ENCODE assay signal across 26 mouse cellular contexts in genomic region chr14:96461756-96462155, GRCm38 (mm10). TPM values are rescaled to one million over a fixed set of nuclear protein-coding genes. Genes with fewer than 3 reads are reported as not detected.
DNase-seq lines count a peak whose midpoint lies in the region; ATAC-seq and TF ChIP-seq lines count a peak whose summit lies in the region.
"Had no signal": no experiment of that assay in that cellular context is flagged by ENCODE, and none has a peak within 500 bp of the region (broad histone marks: within the 10 kb centered on the region; RNA-seq: fewer than 3 reads in every experiment).

No protein-coding gene starts in this region.

- peak; percentile 22 for DNase-seq in forebrain, embryonic 14.5 days (ENCODE audit: low spot score)
- no peak for DNase-seq in forebrain, embryonic 11.5 days (ENCODE audit: low spot score)
- DNase-seq in brain, adult 2 months (ENCODE audit: low read depth, low spot score) = peak; percentile 21
- DNase-seq in layer of hippocampus, adult 2 months (ENCODE audit: low spot score in 2 of 2) = peak; percentile 22 to 28
- DNase-seq in layer of hippocampus, postnatal 36 days = peak; percentile 9 to 10
- DNase-seq in heart, postnatal 25 days (ENCODE audit: low spot score) = no peak
- DNase-seq: adrenal gland, postnatal 25 days; cerebellum, adult 11-12 months; cerebellum, adult 9-10 months; embryo, embryonic 11 days; heart, adult 18-20 months; heart, postnatal 14 days had no signal

- ATAC-seq in forebrain, embryonic 14.5 days = no peak
- no peak for ATAC-seq in forebrain, embryonic 11.5 days (replicated peaks; ENCODE audit: low FRiP score)
- ATAC-seq: activated CD4-positive, CD25-positive, alpha-beta regulatory T cell, adult 4 months; intestine, embryonic 15.5 days; Patski had no signal

- no peaks in the 10 kb centered on the region for H3K9me3 ChIP-seq in forebrain, embryonic 14.5 days (replicated peaks; ENCODE audit: control insufficient read depth, low read length)
- H3K9me3 ChIP-seq in forebrain, embryonic 11.5 days (ENCODE audit: control insufficient read depth, low read length) = no peaks in the 10 kb centered on the region
- H3K9me3 ChIP-seq: embryonic facial prominence, embryonic 12.5 days; forebrain, embryonic 12.5 days; heart, embryonic 10.5 days; hindbrain, embryonic 10.5 days; intestine, embryonic 15.5 days had no signal

- TF ChIP-seq CTCF in layer of hippocampus, adult 2 months (conservative IDR thresholded peaks at IDR 0.05) = no peak

- H3K4me1 ChIP-seq in forebrain, embryonic 14.5 days (ENCODE audit: control insufficient read depth, insufficient read depth, low read length) = no peaks in the 10 kb centered on the region
- H3K4me1 ChIP-seq in forebrain, embryonic 11.5 days (replicated peaks; ENCODE audit: control insufficient read depth, insufficient read depth, low read length) = no peaks in the 10 kb centered on the region
- H3K4me1 ChIP-seq: embryonic facial prominence, embryonic 12.5 days; forebrain, embryonic 12.5 days; heart, embryonic 10.5 days; hindbrain, embryonic 10.5 days; intestine, embryonic 15.5 days had no signal

- H3K27ac ChIP-seq in forebrain, embryonic 14.5 days (ENCODE audit: low read depth, low read length) = no peak overlapping the region
- H3K27ac ChIP-seq in forebrain, embryonic 11.5 days (ENCODE audit: low read depth, low read length) = no peak overlapping the region
- H3K27ac ChIP-seq in layer of hippocampus, adult 2 months = no peak overlapping the region
- H3K27ac ChIP-seq: embryonic facial prominence, embryonic 12.5 days; forebrain, embryonic 12.5 days; heart, embryonic 10.5 days; hindbrain, embryonic 10.5 days; hindbrain, embryonic 14.5 days; intestine, embryonic 15.5 days had no signal

- WGBS in forebrain, embryonic 14.5 days = 71% methylated on average over 2 of the region's 2 CpGs
- WGBS in forebrain, embryonic 11.5 days = 85% methylated on average over 2 of the region's 2 CpGs

- H3K36me3 ChIP-seq in forebrain, embryonic 14.5 days (ENCODE audit: control insufficient read depth, insufficient read depth, low read length) = no peaks in the 10 kb centered on the region
- H3K36me3 ChIP-seq in forebrain, embryonic 11.5 days (ENCODE audit: control insufficient read depth, insufficient read depth, low read length) = no peaks in the 10 kb centered on the region
- H3K36me3 ChIP-seq: embryonic facial prominence, embryonic 12.5 days; forebrain, embryonic 12.5 days; heart, embryonic 10.5 days; hindbrain, embryonic 10.5 days; intestine, embryonic 15.5 days had no signal

- no peaks in the 10 kb centered on the region for H3K27me3 ChIP-seq in forebrain, embryonic 14.5 days (replicated peaks; ENCODE audit: control insufficient read depth, insufficient read depth, low read length)
- H3K27me3 ChIP-seq in forebrain, embryonic 11.5 days (ENCODE audit: control insufficient read depth, insufficient read depth, low read length) = no peaks in the 10 kb centered on the region
- H3K27me3 ChIP-seq: CH12.LX; embryonic facial prominence, embryonic 12.5 days; forebrain, embryonic 12.5 days; intestine, embryonic 15.5 days; Patski had no signal

- intact Hi-C loops in heart, postnatal 25 days (cut with DNase I) = no loop called here

- H3K9ac ChIP-seq in forebrain, embryonic 14.5 days (ENCODE audit: low read length) = no peak overlapping the region
- no peak overlapping the region for H3K9ac ChIP-seq in forebrain, embryonic 11.5 days (ENCODE audit: low read length)
- H3K9ac ChIP-seq: embryonic facial prominence, embryonic 12.5 days; forebrain, embryonic 12.5 days; hindbrain, embryonic 14.5 days; intestine, embryonic 15.5 days had no signal

- H3K4me3 ChIP-seq in forebrain, embryonic 14.5 days (ENCODE audit: low read depth, low read length) = no peak overlapping the region
- no peak overlapping the region for H3K4me3 ChIP-seq in forebrain, embryonic 11.5 days (ENCODE audit: low read depth, low read length)
- H3K4me3 ChIP-seq in layer of hippocampus, adult 2 months = no peak overlapping the region
- H3K4me3 ChIP-seq: embryonic facial prominence, embryonic 12.5 days; forebrain, embryonic 12.5 days; heart, embryonic 10.5 days; hindbrain, embryonic 10.5 days; intestine, embryonic 15.5 days had no signal

- no peak overlapping the region for H3K4me2 ChIP-seq in forebrain, embryonic 14.5 days (ENCODE audit: low read length)
- no peak overlapping the region for H3K4me2 ChIP-seq in forebrain, embryonic 11.5 days (ENCODE audit: low read depth, low read length, severe bottlenecking)
- H3K4me2 ChIP-seq: embryonic facial prominence, embryonic 12.5 days; forebrain, embryonic 12.5 days; hindbrain, embryonic 14.5 days; intestine, embryonic 15.5 days had no signal

RNA-seq across cellular contexts. Expression of gene Klhl1, which starts 57.1 kb away (rescaled TPM):
- 2.0 and 2.9 TPM in 2 replicates for polyA plus RNA-seq in forebrain, embryonic 14.5 days (2014; fragmentation: Nextera tagmentation; extraction: Ambion mirVana)
- 0.15 and 0.21 TPM in 2 replicates for polyA plus RNA-seq in forebrain, embryonic 11.5 days (2014; fragmentation: Nextera tagmentation; extraction: Ambion mirVana)
- total RNA-seq in layer of hippocampus, adult 2 months (2021) = under 1 TPM; 0.72 to 0.74 TPM
- under 1 TPM; 0.62 to 0.63 TPM for total RNA-seq in layer of hippocampus, postnatal 36 days (2021)
- not detected for total RNA-seq in heart, postnatal 25 days (2021)
- total RNA-seq: adrenal gland, adult 18-20 months; adrenal gland, postnatal 25 days; CH12.LX; common myeloid progenitor, adult 5-6 weeks; gastrocnemius, adult 8-10 months; gastrocnemius, postnatal 4 days; heart, adult 18-20 months; heart, postnatal 14 days had no signal
- polyA plus RNA-seq: activated CD4-positive, CD25-positive, alpha-beta regulatory T cell, adult 4 months; heart, embryonic 10.5 days; heart, embryonic 14.5 days; Patski had no signal

Comparison
In these comparisons a context has a peak if more than half of its experiments do, and no peak if none do; other contexts are left out.
1. DNase-seq: peak in forebrain, embryonic 14.5 days (single experiment), brain, adult 2 months (single experiment), layer of hippocampus, adult 2 months (2 of 2) and layer of hippocampus, postnatal 36 days (2 of 2); none in forebrain, embryonic 11.5 days (single experiment) and heart, postnatal 25 days (single experiment).